Mouse (Mus musculus) CH12.LX (cell line): ENCODE measurements around the gene Msmb.

Experiments used
- BHLHE40 ChIP-seq: IDR thresholded peaks from 2 replicates; pipeline ENCODE4 v1.6.1; 2011; ENCODE audit warnings: mild to moderate bottlenecking, low read depth, low read length, improper control_type of control experiment
- CTCF ChIP-seq, 2 experiments: IDR thresholded peaks in 1 of 2; conservative IDR thresholded peaks in 1 of 2; 2 replicates each; pipeline ENCODE4 v1.5.1; 2011 to 2012; ENCODE audit warnings: low read depth in 2 of 2, low read length in 2 of 2, improper control_type of control experiment in 1 of 2, inconsistent platforms in 1 of 2, mild to moderate bottlenecking in 1 of 2, moderate library complexity in 1 of 2
- E2F4 ChIP-seq: IDR thresholded peaks from 2 replicates; pipeline ENCODE4 v1.6.1; 2011; ENCODE audit warnings: low read depth, low read length, improper control_type of control experiment; ENCODE audit not compliant: insufficient replicate concordance
- EP300 ChIP-seq: IDR thresholded peaks from 2 replicates; pipeline ENCODE4 v1.6.1; 2011; ENCODE audit warnings: low read length, improper control_type of control experiment
- HCFC1 ChIP-seq: IDR thresholded peaks from 2 replicates; pipeline ENCODE4 v1.6.1; 2012; ENCODE audit warnings: low read depth, mild to moderate bottlenecking, inconsistent platforms, low read length, improper control_type of control experiment
- JUN ChIP-seq: IDR thresholded peaks from 2 replicates; pipeline ENCODE4 v1.6.1; 2011; ENCODE audit warnings: low read depth, mild to moderate bottlenecking, low read length, improper control_type of control experiment, moderate library complexity; ENCODE audit not compliant: insufficient read depth
- MEF2A ChIP-seq: IDR thresholded peaks from 2 replicates; pipeline ENCODE4 v1.6.1; 2014; ENCODE audit warnings: low read depth, mild to moderate bottlenecking, inconsistent platforms, low read length, improper control_type of control experiment, borderline replicate concordance
- NELFE ChIP-seq: IDR thresholded peaks from 2 replicates; pipeline ENCODE4 v1.6.1; 2011; ENCODE audit warnings: low read depth, low read length, improper control_type of control experiment
- NRF1 ChIP-seq: IDR thresholded peaks from 2 replicates; pipeline ENCODE4 v1.6.1; 2014; ENCODE audit warnings: low read depth, mild to moderate bottlenecking, inconsistent platforms, low read length, improper control_type of control experiment, moderate library complexity
- POLR2A ChIP-seq: IDR thresholded peaks from 2 replicates; pipeline ENCODE4 v1.6.1; 2011; ENCODE audit warnings: low read depth, mild to moderate bottlenecking, improper control_type of control experiment, low read length
- RCOR1 ChIP-seq: conservative IDR thresholded peaks from 2 replicates; pipeline ENCODE4 v1.6.1; 2012; ENCODE audit warnings: low read depth, mild to moderate bottlenecking, inconsistent platforms, low read length, improper control_type of control experiment
- TBP ChIP-seq: conservative IDR thresholded peaks from 2 replicates; pipeline ENCODE4 v1.6.1; 2011; ENCODE audit warnings: low read depth, low read length, improper control_type of control experiment
- ZKSCAN1 ChIP-seq: IDR thresholded peaks from 2 replicates; pipeline ENCODE4 v1.6.1; 2012; ENCODE audit warnings: low read depth, inconsistent platforms, low read length, improper control_type of control experiment, borderline replicate concordance
- ZNF384 ChIP-seq: IDR thresholded peaks from 2 replicates; pipeline ENCODE4 v1.6.1; 2012; ENCODE audit warnings: low read depth, low read length, improper control_type of control experiment, inconsistent platforms

- no peak for TF ChIP-seq CTCF (conservative IDR thresholded peaks at IDR 0.05 in 1 of 2, IDR thresholded peaks at IDR 0.05 in 1 of 2; ENCODE audit: low read depth in 2 of 2, low read length in 2 of 2)
- TF ChIP-seq EP300: no peak
- no peak for TF ChIP-seq POLR2A
- no peak for TF ChIP-seq JUN
- no peak for TF ChIP-seq ZKSCAN1
- no peak for TF ChIP-seq HCFC1
- TF ChIP-seq E2F4: no peak
- TF ChIP-seq ZNF384: no peak
- TF ChIP-seq RCOR1: no peak
- no peak for TF ChIP-seq NELFE
- TF ChIP-seq NRF1: no peak
- TF ChIP-seq MEF2A: no peak
- no peak for TF ChIP-seq TBP
- TF ChIP-seq BHLHE40: no peak
These were observed 4.1 kb downstream of the Msmb start for GRCm38 (mm10) chr14:32145809-32146511.
